Mouse (Mus musculus) lung, adult 2 months (tissue): ENCODE data around the gene Bmp8a. TPM values are rescaled to one million over a fixed set of nuclear protein-coding genes. Genes with fewer than 3 reads are reported as not detected.
"Not testable (repeated sequence)": the region's sequence is repeated elsewhere in the genome, so short reads cannot be mapped to it uniquely, and the experiment has no call there.

Experiments
- DNase-seq: peaks from one replicate; pipeline ENCODE4 v3.0.0; 2022
- H3K4me1 ChIP-seq: fragments of 200-500 bp; 2 replicates; pipeline ENCODE4 v1.6.1; 2011; ENCODE audit warnings: low read length; ENCODE audit not compliant: control insufficient read depth, insufficient read depth
- H3K4me3 ChIP-seq: fragments of 200-500 bp; replicated peaks from 2 replicates; pipeline ENCODE3; 2011; ENCODE audit warnings: low read depth, mild to moderate bottlenecking, control low read depth, low read length; ENCODE audit errors: extremely low read depth
- CTCF ChIP-seq: fragments of 200-500 bp; IDR thresholded peaks from 2 replicates; pipeline ENCODE4 v1.5.1; 2011; ENCODE audit warnings: mild to moderate bottlenecking, low read length, control low read depth; ENCODE audit not compliant: insufficient read depth
- POLR2A ChIP-seq: fragments of 200-500 bp; IDR thresholded peaks from 2 replicates; pipeline ENCODE4 v1.6.1; 2011; ENCODE audit warnings: low read depth, mild to moderate bottlenecking, control low read depth, low read length, borderline replicate concordance; ENCODE audit errors: extremely low read depth
- WGBS: fragments of 180-500 bp; shearing (Covaris S2); methylation state at CpG from one replicate; pipeline ENCODE4 v1.1.7; 2018; 5-methylcytosine and 5-hydroxymethylcytosine counted together
- polyA plus RNA-seq: library from polyadenylated mRNA; depleted of rRNA; stranded (reverse); fragments of >200 nt; gene quantifications from 2 replicates; pipeline ENCODE4 v1.2.3, GENCODE M21; 2012

Bmp8a gene
- polyA plus RNA-seq, 1 experiment = 0.27 TPM

GRCm38 (mm10) chr4:123358613-123359012, 15.6 kb upstream of the Bmp8a start:
- Histone ChIP-seq H3K4me1 (no peaks in the 10 kb centered on the region), H3K4me3 (no peak overlapping the region)
- TF ChIP-seq POLR2A = no peak
- TF ChIP-seq CTCF = no peak
- 88% methylated on average over 7 of the region's 7 CpGs for WGBS
- no peak for DNase-seq

GRCm38 (mm10) chr4:123355941-123356340, 12.9 kb upstream of the Bmp8a start:
- no peak for TF ChIP-seq CTCF
- no peak for TF ChIP-seq POLR2A
- WGBS = 76% methylated on average over 8 of the region's 8 CpGs
- DNase-seq = no peak
- Histone ChIP-seq H3K4me1 (no peaks in the 10 kb centered on the region), H3K4me3 (no peak overlapping the region)

- Histone ChIP-seq H3K4me3 (no peak overlapping the region), H3K4me1 (no peaks in the 10 kb centered on the region)
- 74% methylated on average over 10 of the region's 10 CpGs for WGBS
- no peak for DNase-seq
- no peak for TF ChIP-seq POLR2A
- TF ChIP-seq CTCF = no peak
These were observed 10.3 kb upstream of the Bmp8a start for GRCm38 (mm10) chr4:123353271-123353877.

GRCm38 (mm10) chr4:123343471-123343789, 378 bp upstream of the Bmp8a start:
- no peak for DNase-seq
- TF ChIP-seq CTCF (no peak), POLR2A (no peak)
- H3K4me3 ChIP-seq = peak overlapping the region; percentile 74
- WGBS = 4% methylated on average over 6 of the region's 6 CpGs
- H3K4me1 ChIP-seq = peaks cover 2% of the 10 kb centered on the region; the same call in 1 of the 2 replicates

GRCm38 (mm10) chr4:123342091-123342641, 886 bp downstream of the Bmp8a start:
- no peak for DNase-seq
- 3% methylated on average over 43 of the region's 43 CpGs for WGBS
- TF ChIP-seq POLR2A = no peak
- no peak for TF ChIP-seq CTCF
- Histone ChIP-seq H3K4me3 (peak overlapping the region; percentile 74), H3K4me1 (peaks cover 2% of the 10 kb centered on the region; the same call in 1 of the 2 replicates)

GRCm38 (mm10) chr4:123340232-123340631, 2.8 kb downstream of the Bmp8a start:
- TF ChIP-seq POLR2A = no peak
- TF ChIP-seq CTCF = no peak
- WGBS = 69% methylated on average over 5 of the region's 5 CpGs
- DNase-seq = no peak
- H3K4me1 ChIP-seq = peaks cover 2% of the 10 kb centered on the region; the same call in 1 of the 2 replicates
- H3K4me3 ChIP-seq = no peak overlapping the region

GRCm38 (mm10) chr4:123337693-123338092, 5.4 kb downstream of the Bmp8a start:
- H3K4me1 ChIP-seq = no peaks in the 10 kb centered on the region
- no peak overlapping the region for H3K4me3 ChIP-seq
- no peak for DNase-seq
- WGBS = 59% methylated on average over 4 of the region's 4 CpGs
- no peak for TF ChIP-seq POLR2A
- TF ChIP-seq CTCF = no peak

- 61% methylated on average over 14 of the region's 14 CpGs for WGBS
- H3K4me3 ChIP-seq = no peak overlapping the region
- no peaks in the 10 kb centered on the region for H3K4me1 ChIP-seq
- TF ChIP-seq POLR2A (no peak), CTCF (no peak)
- no peak for DNase-seq
These were observed 7.1 kb downstream of the Bmp8a start for GRCm38 (mm10) chr4:123335796-123336585.

- H3K4me1 ChIP-seq, H3K4me3 ChIP-seq, DNase-seq: not testable (repeated sequence)
- 81% methylated on average over 10 of the region's 10 CpGs for WGBS
These were observed 7.8 kb downstream of the Bmp8a start for GRCm38 (mm10) chr4:123335244-123335643.

GRCm38 (mm10) chr4:123334177-123334576, 8.9 kb downstream of the Bmp8a start:
- no peak overlapping the region for H3K4me3 ChIP-seq
- WGBS = 71% methylated on average over 3 of the region's 3 CpGs
- no peak for TF ChIP-seq CTCF
- TF ChIP-seq POLR2A = no peak
- H3K4me1 ChIP-seq = no peaks in the 10 kb centered on the region
- DNase-seq = no peak
